Mouse (Mus musculus): ENCODE measurements around the gene Mars. TPM values are rescaled to one million over a fixed set of nuclear protein-coding genes. Genes with fewer than 3 reads are reported as not detected.

Gene Mars
- polyA plus RNA-seq (2015; fragmentation: Nextera tagmentation; extraction: Ambion mirVana), result 150 and 166 TPM in 2 replicates

DNA sequence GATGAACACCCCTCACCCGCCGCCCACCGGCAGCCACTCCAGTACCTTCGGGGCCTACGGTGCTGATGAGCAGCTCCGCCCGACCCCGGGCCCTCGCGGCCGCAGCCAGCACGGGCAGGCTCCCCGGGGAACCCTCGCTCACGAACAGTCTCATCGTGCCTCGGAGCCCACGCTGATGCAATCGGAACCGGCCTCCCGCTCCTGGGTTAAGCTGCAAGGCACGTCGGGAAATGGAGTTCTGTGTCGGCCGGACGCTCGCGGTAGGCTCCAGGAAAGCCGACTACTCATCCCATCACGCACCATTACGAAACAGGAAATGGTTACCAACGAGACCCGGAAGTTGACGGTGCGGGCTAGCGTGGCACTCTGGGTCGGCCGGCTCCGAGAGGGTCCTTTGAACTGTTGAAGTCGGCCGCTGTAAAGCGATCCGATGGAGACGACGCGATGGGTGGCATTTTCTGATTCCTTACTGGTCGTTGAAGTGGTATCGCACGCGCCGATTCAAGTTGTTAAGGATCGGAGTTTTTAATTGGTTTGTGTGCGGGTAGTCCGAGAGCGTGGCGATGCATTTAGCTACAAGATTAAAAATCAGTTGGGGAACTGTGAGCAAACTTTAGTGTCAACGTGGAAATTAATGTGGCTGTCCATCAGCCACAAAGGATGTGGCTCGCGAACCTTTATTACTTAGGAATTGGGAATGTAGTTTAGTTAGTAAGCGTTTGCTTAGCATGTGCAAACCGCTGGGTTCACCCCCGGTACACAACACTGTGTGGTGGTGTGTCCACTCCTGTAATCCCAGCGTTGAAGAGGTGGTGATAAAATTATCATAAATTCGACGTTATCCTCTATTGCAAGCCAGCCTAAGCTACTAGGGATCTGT, at the start of gene Mars:
Gene Mars (minus strand): TSS at position 311 of the 880 bp plus-strand sequence.
- peak within 1 kb of the TSS; percentile 90 for H3K4me2 ChIP-seq
- under 1% methylated on average over 65 of the region's 65 CpGs for WGBS (ENCODE audit: insufficient replicate concordance)

DNA sequence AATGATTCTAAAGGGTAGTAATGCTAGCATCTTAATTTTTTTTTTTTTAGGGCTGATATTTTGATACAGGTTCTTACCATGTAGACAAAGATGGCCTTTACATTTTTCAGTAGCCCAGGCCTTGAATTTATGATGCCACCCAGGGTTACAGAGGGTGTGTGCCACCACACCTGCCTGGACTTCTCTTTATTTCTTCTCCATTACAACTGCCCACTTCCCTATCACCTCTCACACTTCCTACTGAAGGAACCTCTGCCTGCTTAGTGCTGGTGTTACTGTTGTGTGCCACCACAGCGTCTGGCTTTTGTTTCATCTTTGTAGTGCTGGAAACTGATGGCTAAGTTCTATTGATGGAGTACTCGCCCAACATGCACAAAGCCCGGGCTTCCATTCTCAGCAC, 49.1 kb upstream of the Mars start:
- WGBS (ENCODE audit: insufficient replicate concordance), result 50% methylated on average over 3 of the region's 3 CpGs
- no peak for ATAC-seq (ENCODE audit: low read depth)

More for the DNA sequence above, at the start of gene Mars:
- ATAC-seq (ENCODE audit: low read depth) (peak; percentile 95), DNase-seq (peak; percentile 90)
- Histone ChIP-seq H3K9me3 (replicated peaks) (no peaks in the 10 kb centered on the region), H3K36me3 (peaks cover 36% of the 10 kb centered on the region), H3K27ac (peak within 1 kb of the TSS; percentile 92), H3K4me3 (replicated peaks) (peak within 1 kb of the TSS; percentile 90), H3K9ac (peak within 1 kb of the TSS; percentile 96), H3K27me3 (no peaks in the 10 kb centered on the region), H3K4me1 (replicated peaks) (peaks cover 42% of the 10 kb centered on the region)

DNA sequence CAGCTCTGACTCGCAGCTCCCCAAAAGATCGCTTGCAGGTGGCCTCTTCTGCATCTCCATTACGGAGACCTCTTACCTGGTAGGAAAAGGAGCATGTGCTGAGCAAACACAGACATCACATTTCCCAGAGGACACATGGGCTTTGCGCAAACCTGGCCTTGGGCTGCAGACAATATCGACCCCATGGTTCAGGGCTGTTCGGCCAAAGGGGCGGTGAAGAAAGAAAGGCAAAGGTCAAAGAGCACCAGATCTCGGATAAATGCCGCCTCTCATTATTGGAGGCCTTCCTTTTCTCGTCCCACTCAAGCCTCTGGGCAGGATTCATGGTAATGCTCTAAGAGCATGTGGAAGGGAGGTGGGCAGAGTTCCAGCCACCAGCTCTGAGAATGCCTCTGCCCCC, 43.8 kb upstream of the Mars start:
- Histone ChIP-seq H3K4me1 (replicated peaks) (peaks cover 24% of the 10 kb centered on the region), H3K9me3 (replicated peaks) (no peaks in the 10 kb centered on the region), H3K9ac (no peak overlapping the region), H3K36me3 (no peaks in the 10 kb centered on the region), H3K27me3 (peaks cover 16% of the 10 kb centered on the region), H3K27ac (peak overlapping the region; percentile 56), H3K4me2 (no peak overlapping the region), H3K4me3 (replicated peaks) (no peak overlapping the region)
- DNase-seq, result no peak
- WGBS (ENCODE audit: insufficient replicate concordance), result 70% methylated on average over 10 of the region's 10 CpGs
- ATAC-seq (ENCODE audit: low read depth), result peak; percentile 54

More for the DNA sequence above, 49.1 kb upstream of the Mars start:
- no peaks in the 10 kb centered on the region for H3K9me3 ChIP-seq (replicated peaks)
- DNase-seq, result no peak
- no peak overlapping the region for H3K9ac ChIP-seq
- H3K36me3 ChIP-seq, result 0 out of 2 replicates have a peak, but pooled peaks cover 3% of the 10 kb centered on the region
- H3K4me3 ChIP-seq (replicated peaks), result no peak overlapping the region
- H3K27ac ChIP-seq, result no peak overlapping the region
- no peaks in the 10 kb centered on the region for H3K4me1 ChIP-seq (replicated peaks)
- peaks cover 1% of the 10 kb centered on the region; the same call in 1 of the 2 replicates for H3K27me3 ChIP-seq
- no peak overlapping the region for H3K4me2 ChIP-seq

DNA sequence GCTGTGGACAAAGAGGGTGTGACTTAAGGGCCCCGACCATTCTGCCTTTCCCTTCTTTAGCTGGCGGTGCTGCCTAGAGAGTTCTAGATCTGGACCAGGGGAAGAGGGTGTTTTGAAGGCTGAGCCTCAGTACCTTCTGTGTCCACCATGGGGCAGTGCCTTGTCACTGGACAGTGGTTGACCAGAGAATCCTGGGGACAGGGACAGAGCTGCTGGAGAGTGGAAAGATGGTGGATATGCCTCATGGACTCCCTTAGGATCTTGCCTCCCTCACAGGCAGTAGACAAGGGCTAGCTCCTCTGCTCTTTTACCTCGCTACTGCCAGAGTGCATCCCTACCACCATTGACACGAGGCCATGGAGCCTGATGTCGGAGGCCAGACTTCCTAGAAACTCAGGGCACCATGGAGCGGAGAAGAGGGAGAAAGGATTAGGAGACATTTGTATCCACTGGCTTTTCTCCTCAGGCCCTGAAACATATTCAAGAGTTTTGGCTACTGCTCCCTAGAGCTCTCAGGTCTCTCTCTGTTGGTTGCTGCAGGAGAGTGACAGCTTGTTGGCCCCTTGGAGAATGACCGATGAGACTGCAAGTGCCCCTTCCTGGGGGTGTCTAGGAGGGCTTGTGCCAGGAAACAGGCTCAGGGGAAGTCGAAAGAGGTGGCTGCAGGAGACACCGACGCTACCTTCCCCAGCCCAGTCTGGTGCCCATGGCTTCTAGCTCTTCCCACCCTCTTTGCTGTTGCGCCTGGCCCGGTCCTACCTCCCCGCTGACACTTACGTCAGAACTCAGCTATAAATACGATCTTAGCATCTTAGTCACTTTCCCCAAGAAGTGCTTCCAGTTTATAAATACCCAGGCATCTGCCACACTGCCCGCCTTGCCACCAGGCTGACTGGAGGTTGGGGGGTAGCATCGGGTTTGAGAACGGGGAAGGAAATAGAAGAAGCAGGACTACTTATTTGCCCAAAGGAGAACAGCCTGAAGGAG, 42.6 kb upstream of the Mars start, which contains the start of gene Inhbe:
Gene Inhbe (minus strand): TSS at position 503 of the 987 bp plus-strand sequence.
- H3K4me2 ChIP-seq, result no peak within 1 kb of the TSS
- H3K36me3 ChIP-seq, result no peaks in the 10 kb centered on the region
- ATAC-seq (ENCODE audit: low read depth), result no peak
- no peak for DNase-seq
- H3K9ac ChIP-seq, result no peak within 1 kb of the TSS
- H3K27me3 ChIP-seq, result peaks cover 16% of the 10 kb centered on the region
- H3K4me3 ChIP-seq (replicated peaks), result no peak within 1 kb of the TSS
- H3K4me1 ChIP-seq (replicated peaks), result peaks cover 32% of the 10 kb centered on the region
- H3K9me3 ChIP-seq (replicated peaks), result no peaks in the 10 kb centered on the region
- 52% methylated on average over 18 of the region's 18 CpGs for WGBS (ENCODE audit: insufficient replicate concordance)
- H3K27ac ChIP-seq, result peak within 1 kb of the TSS; percentile 56

DNA sequence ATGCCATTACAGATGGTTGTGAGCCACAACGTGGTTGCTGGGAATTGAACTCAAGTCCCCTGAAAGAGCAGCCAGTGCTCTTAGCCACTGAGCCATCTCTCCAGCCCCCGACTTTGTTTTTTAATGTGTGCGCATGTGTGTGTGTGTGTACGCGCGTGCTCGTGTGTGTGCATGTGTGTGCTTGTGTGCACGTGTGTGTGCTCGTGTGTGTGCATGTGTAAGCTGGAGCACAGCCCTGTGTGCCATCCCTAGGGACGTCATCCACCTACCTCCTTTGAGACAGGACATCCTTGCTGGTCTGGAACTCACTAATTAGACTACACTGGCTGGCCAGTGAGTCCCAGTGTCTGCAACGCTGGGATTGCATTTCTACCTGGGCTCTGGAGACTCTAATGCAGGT, 41.2 kb upstream of the Mars start:
- no peaks in the 10 kb centered on the region for H3K36me3 ChIP-seq
- H3K4me3 ChIP-seq (replicated peaks), result no peak overlapping the region
- WGBS (ENCODE audit: insufficient replicate concordance), result 73% methylated on average over 11 of the region's 11 CpGs
- H3K27ac ChIP-seq, result peak overlapping the region; percentile 58; the same call in 1 of the 2 replicates
- peaks cover 16% of the 10 kb centered on the region for H3K27me3 ChIP-seq
- peaks cover 32% of the 10 kb centered on the region for H3K4me1 ChIP-seq (replicated peaks)
- ATAC-seq (ENCODE audit: low read depth) (no peak), DNase-seq (no peak)
- no peak overlapping the region for H3K4me2 ChIP-seq
- no peaks in the 10 kb centered on the region for H3K9me3 ChIP-seq (replicated peaks)
- no peak overlapping the region for H3K9ac ChIP-seq

DNA sequence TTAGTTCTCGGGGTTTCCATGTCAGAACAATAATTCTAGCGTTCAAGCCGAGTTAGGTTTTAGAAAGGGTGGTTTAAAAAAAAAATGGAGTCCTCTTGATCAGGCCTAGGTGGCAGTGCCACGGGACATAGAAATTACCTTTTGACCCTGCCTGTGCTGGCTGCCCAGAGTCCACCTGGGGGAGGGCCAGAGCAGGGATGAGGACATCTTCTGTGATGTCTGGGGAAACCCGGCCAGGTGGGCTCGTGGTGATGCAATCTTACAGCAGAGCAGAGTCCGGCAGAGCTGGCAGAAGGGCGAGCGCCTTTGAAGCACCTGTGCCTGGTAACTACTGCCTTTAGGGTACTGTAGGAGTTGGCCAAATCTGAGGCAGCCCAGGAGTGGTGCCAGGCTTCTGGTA, 40.6 kb upstream of the Mars start:
- 61% methylated on average over 9 of the region's 9 CpGs for WGBS (ENCODE audit: insufficient replicate concordance)
- no peak overlapping the region for H3K9ac ChIP-seq

DNA sequence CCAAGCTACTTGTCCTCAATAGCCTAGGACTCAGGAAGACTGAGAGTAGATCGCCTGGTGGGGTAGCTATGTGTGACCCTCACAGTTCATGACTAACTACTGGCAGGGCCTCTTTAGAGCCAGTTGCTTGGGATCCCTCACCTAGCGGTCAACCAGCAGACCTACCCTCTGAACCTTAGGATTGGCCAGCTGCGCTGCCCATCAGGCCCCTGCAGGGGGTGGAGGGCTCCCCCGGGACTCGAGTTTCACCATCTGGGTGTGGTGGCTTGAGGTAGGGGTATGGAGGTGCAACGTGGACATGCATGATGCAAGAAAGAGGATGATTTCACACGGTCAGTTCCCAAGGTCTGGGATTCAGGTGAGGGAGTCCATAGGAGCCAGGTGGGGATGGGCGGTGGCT, 40.1 kb upstream of the Mars start:
- DNase-seq (no peak), ATAC-seq (ENCODE audit: low read depth) (0 out of 2 replicates have a peak, but pooled peaks have one; percentile 30)
- Histone ChIP-seq H3K9me3 (replicated peaks) (no peaks in the 10 kb centered on the region), H3K9ac (no peak overlapping the region), H3K4me2 (no peak overlapping the region), H3K27ac (peak overlapping the region; percentile 53), H3K27me3 (peaks cover 16% of the 10 kb centered on the region), H3K4me1 (replicated peaks) (peaks cover 32% of the 10 kb centered on the region), H3K36me3 (no peaks in the 10 kb centered on the region), H3K4me3 (replicated peaks) (no peak overlapping the region)
- 59% methylated on average over 8 of the region's 8 CpGs for WGBS (ENCODE audit: insufficient replicate concordance)

More for the DNA sequence above, 40.6 kb upstream of the Mars start:
- Histone ChIP-seq H3K4me2 (no peak overlapping the region), H3K27me3 (peaks cover 16% of the 10 kb centered on the region), H3K4me3 (replicated peaks) (no peak overlapping the region), H3K27ac (peak overlapping the region; percentile 58), H3K36me3 (no peaks in the 10 kb centered on the region), H3K9me3 (replicated peaks) (no peaks in the 10 kb centered on the region), H3K4me1 (replicated peaks) (peaks cover 32% of the 10 kb centered on the region)
- peak; percentile 21; the same call in 1 of the 2 replicates for ATAC-seq (ENCODE audit: low read depth)
- no peak for DNase-seq

GRCm38 (mm10) chr10:127351285-127351595, 39.7 kb upstream of the Mars start:
- H3K4me3 ChIP-seq (replicated peaks), result peak overlapping the region; percentile 19; the same call in 1 of the 2 replicates
- peaks cover 16% of the 10 kb centered on the region for H3K27me3 ChIP-seq
- no peak for DNase-seq
- H3K36me3 ChIP-seq, result no peaks in the 10 kb centered on the region
- H3K27ac ChIP-seq, result 0 out of 2 replicates have a peak overlapping the region, but pooled peaks have one; percentile 53
- peaks cover 32% of the 10 kb centered on the region for H3K4me1 ChIP-seq (replicated peaks)
- peak overlapping the region; percentile 50 for H3K4me2 ChIP-seq
- ATAC-seq (ENCODE audit: low read depth), result no peak
- no peaks in the 10 kb centered on the region for H3K9me3 ChIP-seq (replicated peaks)
- H3K9ac ChIP-seq, result peak overlapping the region; percentile 41; the same call in 1 of the 2 replicates
- 70% methylated on average over 8 of the region's 8 CpGs for WGBS (ENCODE audit: insufficient replicate concordance)

DNA sequence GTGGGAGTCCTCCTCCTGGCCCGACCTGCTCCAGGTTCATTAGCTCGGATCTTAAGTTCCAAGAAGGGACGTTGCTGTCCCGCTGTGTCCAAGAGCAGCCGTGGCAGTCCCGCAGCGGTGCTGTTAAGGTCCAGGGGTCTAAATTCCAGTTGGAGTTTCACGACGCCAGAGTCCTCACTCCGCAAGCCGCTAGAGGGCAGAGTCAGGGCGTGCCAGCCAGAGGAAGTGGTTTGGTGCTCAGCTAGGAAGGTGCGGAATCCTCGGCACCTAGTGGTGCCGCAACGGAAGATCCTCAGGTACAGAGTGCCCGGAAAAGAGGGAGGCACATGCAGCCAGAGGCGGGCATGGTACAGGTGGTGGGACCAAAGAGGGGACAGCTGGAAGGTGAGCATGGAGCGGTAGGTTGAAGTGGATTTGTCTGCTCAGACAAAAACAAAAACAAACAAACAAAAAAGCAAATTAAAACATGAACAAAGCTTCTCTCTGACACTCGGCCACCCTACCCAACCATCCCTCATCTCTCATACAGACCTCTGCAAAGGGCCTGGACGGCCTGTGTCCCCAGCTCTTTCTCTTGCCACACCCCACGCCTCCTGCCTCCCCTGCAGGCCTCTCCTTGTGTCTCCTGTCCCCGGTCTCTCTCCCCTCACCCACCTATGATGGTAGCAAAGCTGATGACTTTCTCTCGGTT, 39.2 kb upstream of the Mars start:
- ATAC-seq (ENCODE audit: low read depth), result peak; percentile 42
- peak; percentile 37 for DNase-seq
- H3K9ac ChIP-seq, result peak overlapping the region; percentile 41; the same call in 1 of the 2 replicates
- H3K36me3 ChIP-seq, result no peaks in the 10 kb centered on the region
- H3K27me3 ChIP-seq, result peaks cover 15% of the 10 kb centered on the region
- 12% methylated on average over 24 of the region's 24 CpGs for WGBS (ENCODE audit: insufficient replicate concordance)
- peak overlapping the region; percentile 50 for H3K4me2 ChIP-seq
- H3K4me1 ChIP-seq (replicated peaks), result peaks cover 32% of the 10 kb centered on the region
- peak overlapping the region; percentile 53; the same call in 1 of the 2 replicates for H3K27ac ChIP-seq
- no peaks in the 10 kb centered on the region for H3K9me3 ChIP-seq (replicated peaks)
- peak overlapping the region; percentile 19; the same call in 1 of the 2 replicates for H3K4me3 ChIP-seq (replicated peaks)

- WGBS (ENCODE audit: insufficient replicate concordance), result 60% methylated on average over 8 of the region's 8 CpGs
- Histone ChIP-seq H3K27me3 (peaks cover 7% of the 10 kb centered on the region), H3K4me3 (replicated peaks) (0 out of 2 replicates have a peak overlapping the region, but pooled peaks have one; percentile 0), H3K36me3 (no peaks in the 10 kb centered on the region), H3K9ac (no peak overlapping the region), H3K4me1 (replicated peaks) (peaks cover 30% of the 10 kb centered on the region), H3K9me3 (replicated peaks) (no peaks in the 10 kb centered on the region), H3K4me2 (no peak overlapping the region), H3K27ac (no peak overlapping the region)
- no peak for ATAC-seq (ENCODE audit: low read depth)
- no peak for DNase-seq
Measured at GRCm38 (mm10) chr10:127349810-127350209, 38.2 kb upstream of the Mars start.
